Mouse (Mus musculus) neural tube, embryonic 12.5 days (tissue): ENCODE data around the gene Galnt11. TPM values are rescaled to one million over a fixed set of nuclear protein-coding genes. Genes with fewer than 3 reads are reported as not detected.
A peak's percentile ranks its signal among the peaks of the same experiment; 100 is the strongest.
"Not testable (repeated sequence)": the region's sequence is repeated elsewhere in the genome, so short reads cannot be mapped to it uniquely, and the experiment has no call there.

Experiments used
- ATAC-seq: fragments of 200-750 bp; cut with Nextera tagmentation; 2 replicates; pipeline ENCODE4 v1.8.0; 2017; ENCODE audit warnings: low read depth, mild to moderate bottlenecking, moderate TSS enrichment, moderate library complexity; ENCODE audit not compliant: low FRiP score
- H3K27ac ChIP-seq: fragments of 300-500 bp; sonication (generic); 2 replicates; pipeline ENCODE4 v1.5.1; 2016
- H3K27me3 ChIP-seq: fragments of 300-500 bp; sonication (generic); replicated peaks from 2 replicates; pipeline ENCODE4 v1.6.1; 2016; ENCODE audit warnings: mild to moderate bottlenecking
- H3K36me3 ChIP-seq: fragments of 300-500 bp; sonication (generic); 2 replicates; pipeline ENCODE4 v1.6.1; 2016; ENCODE audit warnings: mild to moderate bottlenecking
- H3K4me1 ChIP-seq: fragments of 300-500 bp; sonication (generic); 2 replicates; pipeline ENCODE4 v1.6.1; 2016
- H3K4me2 ChIP-seq: fragments of 300-500 bp; sonication (generic); replicated peaks from 2 replicates; pipeline ENCODE4 v1.6.1; 2016; ENCODE audit warnings: mild to moderate bottlenecking
- H3K4me3 ChIP-seq: fragments of 300-500 bp; sonication (generic); 2 replicates; pipeline ENCODE4 v1.5.1; 2016
- H3K9ac ChIP-seq: fragments of 300-500 bp; sonication (generic); 2 replicates; pipeline ENCODE4 v1.6.1; 2016; ENCODE audit warnings: mild to moderate bottlenecking
- H3K9me3 ChIP-seq: fragments of 300-500 bp; sonication (generic); 2 replicates; pipeline ENCODE4 v1.6.1; 2016; ENCODE audit warnings: mild to moderate bottlenecking
- WGBS: fragments of 180-500 bp; shearing (Covaris S2); methylation state at CpG from one replicate; pipeline ENCODE4 v1.1.7; 2016; 5-methylcytosine and 5-hydroxymethylcytosine counted together
- polyA plus RNA-seq: library from polyadenylated mRNA; unstranded; fragments of >200 nt; fragmentation: Nextera tagmentation; extraction: Ambion mirVana; gene quantifications from 2 replicates; pipeline ENCODE4 v1.2.1, GENCODE M21; 2016

Gene Galnt11
- polyA plus RNA-seq, 1 experiment from 2014 or later, result 47.4 TPM

DNA sequence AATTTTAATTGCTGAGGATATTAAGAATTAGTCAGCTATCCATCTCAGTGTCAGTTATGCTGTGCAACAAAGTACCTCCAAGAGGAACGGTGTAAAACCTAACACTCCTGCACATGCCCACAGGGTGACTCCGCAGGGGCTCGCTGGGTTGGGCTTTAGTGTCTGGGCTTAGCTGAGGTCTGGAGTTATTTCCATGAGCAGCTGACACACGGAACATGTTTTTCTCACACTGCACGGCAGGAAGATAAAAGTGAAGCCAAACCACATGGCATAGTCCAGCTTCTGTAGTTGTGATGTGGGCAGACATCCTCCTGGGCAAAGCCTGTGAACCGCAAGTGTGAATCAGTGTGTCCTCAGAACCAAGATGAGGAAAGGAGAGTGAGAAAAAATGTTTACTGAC lies 6.7 kb upstream of the Galnt11 start:
- Histone ChIP-seq H3K4me2 (no peak overlapping the region), H3K27ac (no peak overlapping the region), H3K4me1 (no peaks in the 10 kb centered on the region), H3K27me3 (no peaks in the 10 kb centered on the region), H3K36me3 (no peaks in the 10 kb centered on the region), H3K9ac (no peak overlapping the region), H3K4me3 (no peak overlapping the region), H3K9me3 (no peaks in the 10 kb centered on the region)
- 83% methylated on average over 6 of the region's 6 CpGs for WGBS
- no peak for ATAC-seq

DNA sequence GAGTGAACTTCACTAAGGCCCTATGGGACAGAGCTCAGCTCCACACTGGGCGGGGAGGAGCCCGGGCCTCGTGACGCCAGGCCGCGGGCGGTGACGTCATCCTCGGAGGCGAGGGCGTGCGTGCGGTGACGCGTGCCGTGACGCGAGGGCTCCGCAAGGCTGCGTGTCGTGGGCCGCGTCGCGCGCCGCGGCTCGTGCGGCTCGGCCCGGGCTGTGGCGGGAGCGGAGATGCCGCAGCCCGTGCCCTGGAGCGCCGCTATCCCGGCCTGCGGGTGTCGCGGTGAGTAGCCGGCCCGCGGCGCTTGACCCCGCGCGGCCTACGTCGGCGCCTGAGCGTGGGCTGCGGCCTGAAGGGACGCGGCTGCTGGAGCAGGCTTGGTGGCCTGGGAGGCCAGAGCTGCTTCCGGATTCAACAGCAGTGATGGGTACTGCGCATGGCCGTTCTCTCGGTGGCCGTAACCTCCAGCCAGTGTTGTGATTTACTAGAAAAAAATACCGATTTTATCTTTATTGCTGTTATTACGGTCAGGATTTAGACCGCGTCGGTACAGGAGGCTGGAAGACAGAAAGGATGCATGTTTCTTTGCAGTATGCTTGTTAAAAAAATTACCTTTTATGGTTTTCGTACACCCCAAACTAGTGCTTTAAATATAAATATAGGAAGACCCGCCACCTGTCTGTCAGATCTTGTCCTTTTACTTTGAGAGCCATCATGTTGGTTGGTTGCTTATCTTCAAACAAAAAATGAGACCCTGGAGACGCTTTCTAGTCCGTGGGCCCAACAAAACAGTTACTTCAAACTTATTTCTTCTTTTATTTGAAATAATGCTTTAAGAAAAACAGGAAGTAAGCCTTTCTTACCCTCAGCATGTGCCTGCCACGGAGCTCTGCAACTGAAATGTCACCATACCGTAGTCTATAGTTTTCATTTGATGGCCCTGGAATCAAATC lies 1.3 kb downstream of the Galnt11 start, which contains the start of gene E130116L18Rik:
E130116L18Rik (minus strand) TSS at position 402 of the 951 bp plus-strand sequence.
- H3K27ac ChIP-seq, result no peak within 1 kb of the TSS
- H3K9ac ChIP-seq, result peak within 1 kb of the TSS; percentile 86
- ATAC-seq, result peak; percentile 97
- H3K9me3 ChIP-seq, result no peaks in the 10 kb centered on the region
- no peaks in the 10 kb centered on the region for H3K36me3 ChIP-seq
- WGBS, result 4% methylated on average over 72 of the region's 72 CpGs
- H3K4me3 ChIP-seq, result peak within 1 kb of the TSS; percentile 81
- H3K27me3 ChIP-seq, result no peaks in the 10 kb centered on the region
- H3K4me1 ChIP-seq, result no peaks in the 10 kb centered on the region; the same call in none of the 2 replicates
- peak within 1 kb of the TSS; percentile 63 for H3K4me2 ChIP-seq

DNA sequence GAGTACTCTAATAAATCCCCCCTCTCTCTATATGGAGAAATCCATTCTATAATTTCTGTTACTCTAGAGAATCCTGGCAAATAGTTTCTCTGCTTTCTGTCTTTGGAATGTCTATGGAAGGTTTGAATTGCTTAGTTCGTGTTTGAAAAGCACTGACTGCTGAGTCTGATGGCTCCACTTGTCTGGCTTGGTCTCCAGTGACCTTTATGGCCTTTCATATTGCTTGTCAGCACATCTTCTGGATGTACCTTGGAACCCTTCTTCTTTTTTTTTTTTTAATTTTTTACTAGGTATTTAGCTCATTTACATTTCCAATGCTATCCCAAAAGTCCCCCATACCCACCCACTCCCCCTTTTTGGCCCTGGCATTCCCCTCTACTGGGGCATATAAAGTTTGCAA lies 2.7 kb downstream of the Galnt11 start:
- not testable (repeated sequence) for H3K36me3 ChIP-seq, H3K4me3 ChIP-seq, H3K9me3 ChIP-seq, H3K9ac ChIP-seq, H3K27me3 ChIP-seq, H3K27ac ChIP-seq, H3K4me1 ChIP-seq, ATAC-seq
- 90% methylated on average over 1 of the region's 1 CpGs for WGBS
- peak overlapping the region; percentile 63; the same call in 1 of the 2 replicates for H3K4me2 ChIP-seq

DNA sequence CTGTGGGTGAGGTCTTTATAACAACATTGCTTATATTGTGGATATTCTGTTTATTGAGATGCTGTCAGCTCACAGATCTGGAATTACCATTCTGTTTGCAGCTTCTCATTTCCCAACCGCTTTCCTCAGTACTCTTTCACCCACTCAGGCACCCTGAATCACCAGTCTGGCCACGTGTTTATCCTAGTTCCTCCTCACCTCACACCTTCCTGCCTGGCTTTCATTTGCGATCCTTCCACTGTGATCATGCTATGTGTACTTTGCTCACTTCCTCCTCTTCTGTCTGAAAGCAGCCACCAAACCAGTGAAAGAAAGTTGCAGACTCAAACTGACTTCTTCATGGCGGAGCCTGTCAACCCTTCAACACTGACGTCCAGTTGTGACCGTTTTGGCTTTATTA lies 21.4 kb downstream of the Galnt11 start:
- H3K4me2 ChIP-seq, result no peak overlapping the region
- H3K4me1 ChIP-seq, result no peaks in the 10 kb centered on the region
- H3K9ac ChIP-seq, result no peak overlapping the region
- no peaks in the 10 kb centered on the region for H3K9me3 ChIP-seq
- 92% methylated on average over 6 of the region's 6 CpGs for WGBS
- no peak for ATAC-seq
- no peaks in the 10 kb centered on the region for H3K27me3 ChIP-seq
- no peak overlapping the region for H3K27ac ChIP-seq
- H3K4me3 ChIP-seq, result no peak overlapping the region
- peaks cover 6% of the 10 kb centered on the region for H3K36me3 ChIP-seq

DNA sequence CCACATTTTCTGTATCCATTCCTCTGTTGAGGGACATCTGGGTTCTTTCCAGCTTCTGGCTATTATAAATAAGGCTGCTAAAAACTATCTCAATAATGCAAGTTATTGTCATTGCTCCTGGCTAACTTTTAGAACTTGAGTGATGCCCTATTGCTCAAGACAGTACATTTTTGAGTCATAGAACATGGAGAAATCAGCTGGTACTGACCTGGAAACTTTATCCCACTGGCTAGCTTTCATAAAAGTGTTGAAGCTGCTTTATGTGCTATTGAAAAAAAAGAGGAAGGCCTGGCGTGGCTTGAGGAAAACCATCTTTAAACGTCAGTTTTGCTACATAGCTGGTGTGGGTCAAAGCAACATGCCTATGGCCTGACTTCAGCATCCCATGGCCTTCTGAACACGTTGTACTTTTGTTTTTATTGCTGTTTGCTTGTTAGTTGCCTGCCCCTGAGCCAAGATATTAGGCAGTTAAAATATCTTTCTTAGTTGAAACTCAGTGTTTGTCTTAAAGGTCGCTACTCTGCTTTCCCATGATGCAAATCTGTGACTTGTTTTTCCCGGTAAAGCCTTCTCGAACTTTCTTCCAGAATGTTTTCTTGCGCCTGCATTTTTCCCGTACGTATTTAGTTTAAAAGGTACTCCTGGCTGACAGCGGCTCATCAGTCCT lies 24.2 kb downstream of the Galnt11 start:
- ATAC-seq, result no peak
- Histone ChIP-seq H3K36me3 (peaks cover 16% of the 10 kb centered on the region), H3K4me2 (no peak overlapping the region), H3K9me3 (no peaks in the 10 kb centered on the region), H3K27me3 (no peaks in the 10 kb centered on the region), H3K27ac (no peak overlapping the region), H3K9ac (no peak overlapping the region), H3K4me1 (no peaks in the 10 kb centered on the region), H3K4me3 (no peak overlapping the region)
- WGBS, result 90% methylated on average over 10 of the region's 10 CpGs

GRCm38 (mm10) chr5:25246473-25246865 lies 24.8 kb downstream of the Galnt11 start:
- no peak for ATAC-seq
- WGBS, result 76% methylated on average over 1 of the region's 1 CpGs
- Histone ChIP-seq H3K4me1 (no peaks in the 10 kb centered on the region), H3K9me3 (no peaks in the 10 kb centered on the region), H3K9ac (no peak overlapping the region), H3K27ac (no peak overlapping the region), H3K27me3 (no peaks in the 10 kb centered on the region), H3K36me3 (peaks cover 21% of the 10 kb centered on the region), H3K4me2 (no peak overlapping the region), H3K4me3 (no peak overlapping the region)

GRCm38 (mm10) chr5:25247036-25247435 lies 25.3 kb downstream of the Galnt11 start:
- ATAC-seq, result no peak
- Histone ChIP-seq H3K4me2 (no peak overlapping the region), H3K9me3 (no peaks in the 10 kb centered on the region), H3K4me3 (no peak overlapping the region), H3K36me3 (peaks cover 27% of the 10 kb centered on the region), H3K27ac (no peak overlapping the region), H3K4me1 (no peaks in the 10 kb centered on the region), H3K9ac (no peak overlapping the region), H3K27me3 (no peaks in the 10 kb centered on the region)
- WGBS, result 87% methylated on average over 3 of the region's 3 CpGs

GRCm38 (mm10) chr5:25252423-25252822 lies 30.7 kb downstream of the Galnt11 start:
- Histone ChIP-seq H3K4me1 (no peaks in the 10 kb centered on the region), H3K9me3 (no peaks in the 10 kb centered on the region), H3K27ac (no peak overlapping the region), H3K9ac (no peak overlapping the region), H3K4me3 (no peak overlapping the region), H3K27me3 (no peaks in the 10 kb centered on the region), H3K36me3 (peaks cover 62% of the 10 kb centered on the region), H3K4me2 (no peak overlapping the region)
- 93% methylated on average over 2 of the region's 2 CpGs for WGBS
- ATAC-seq, result no peak

GRCm38 (mm10) chr5:25252825-25253544 lies 31.3 kb downstream of the Galnt11 start:
- no peak for ATAC-seq
- 94% methylated on average over 8 of the region's 8 CpGs for WGBS
- Histone ChIP-seq H3K9me3 (no peaks in the 10 kb centered on the region), H3K36me3 (peaks cover 67% of the 10 kb centered on the region), H3K4me2 (no peak overlapping the region), H3K27me3 (no peaks in the 10 kb centered on the region), H3K4me3 (no peak overlapping the region), H3K4me1 (no peaks in the 10 kb centered on the region), H3K9ac (no peak overlapping the region), H3K27ac (no peak overlapping the region)

DNA sequence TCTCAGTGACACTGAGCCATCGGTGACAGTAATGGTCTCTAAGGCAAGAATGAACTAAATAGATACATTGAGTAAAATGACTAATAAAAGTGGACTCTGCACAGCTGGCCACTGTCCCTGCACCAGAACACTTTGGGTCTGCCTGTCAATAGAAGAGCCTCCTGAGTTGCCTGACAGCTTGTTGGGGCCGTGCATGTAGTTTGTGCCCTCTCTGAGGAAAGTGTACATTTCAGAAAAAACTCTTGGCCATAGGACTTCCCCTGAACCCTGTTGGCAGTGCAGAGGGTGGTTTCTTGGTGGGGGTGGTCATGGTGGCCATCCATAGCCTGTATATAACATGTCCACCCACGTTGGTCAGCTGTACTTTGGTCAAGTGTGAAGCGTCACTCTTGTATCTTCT lies 32.8 kb downstream of the Galnt11 start:
- H3K36me3 ChIP-seq, result peaks cover 77% of the 10 kb centered on the region
- no peak overlapping the region for H3K4me2 ChIP-seq
- no peaks in the 10 kb centered on the region for H3K27me3 ChIP-seq
- H3K4me3 ChIP-seq, result no peak overlapping the region
- 96% methylated on average over 4 of the region's 4 CpGs for WGBS
- no peak for ATAC-seq
- H3K27ac ChIP-seq, result no peak overlapping the region
- H3K9me3 ChIP-seq, result no peaks in the 10 kb centered on the region
- H3K4me1 ChIP-seq, result no peaks in the 10 kb centered on the region
- H3K9ac ChIP-seq, result no peak overlapping the region

GRCm38 (mm10) chr5:25256686-25257085 lies 35.0 kb downstream of the Galnt11 start:
- WGBS, result 92% methylated on average over 2 of the region's 2 CpGs
- Histone ChIP-seq H3K4me2 (no peak overlapping the region), H3K27ac (no peak overlapping the region), H3K36me3 (peaks cover 71% of the 10 kb centered on the region), H3K4me3 (no peak overlapping the region), H3K9ac (no peak overlapping the region), H3K9me3 (no peaks in the 10 kb centered on the region), H3K27me3 (no peaks in the 10 kb centered on the region), H3K4me1 (no peaks in the 10 kb centered on the region)
- ATAC-seq, result no peak

GRCm38 (mm10) chr5:25261452-25261851 lies 39.7 kb downstream of the Galnt11 start:
- no peak for ATAC-seq
- Histone ChIP-seq H3K9me3 (no peaks in the 10 kb centered on the region), H3K4me1 (no peaks in the 10 kb centered on the region), H3K36me3 (peaks cover 72% of the 10 kb centered on the region), H3K9ac (no peak overlapping the region), H3K27ac (no peak overlapping the region), H3K4me3 (no peak overlapping the region), H3K4me2 (no peak overlapping the region), H3K27me3 (no peaks in the 10 kb centered on the region)
- WGBS, result 91% methylated on average over 6 of the region's 6 CpGs
